Mouse (Mus musculus) testis, adult 2 months (tissue): Measurements from ENCODE around the gene Birc7.

ENCODE experiments used
- CTCF ChIP-seq: fragments of 200-500 bp; IDR thresholded peaks from 2 replicates; pipeline ENCODE4 v1.5.1; 2012; ENCODE audit warnings: low read depth, mild to moderate bottlenecking, inconsistent platforms, low read length, moderate library complexity; ENCODE audit not compliant: control insufficient read depth, insufficient read depth, insufficient replicate concordance
- POLR2A ChIP-seq: fragments of 200-500 bp; IDR thresholded peaks from 2 replicates; pipeline ENCODE4 v1.6.1; 2012; ENCODE audit warnings: low read depth, mild to moderate bottlenecking, inconsistent platforms, low read length, moderate library complexity; ENCODE audit not compliant: control insufficient read depth

GRCm38 (mm10) chr2:180981133-180981532, 52.3 kb downstream of the Birc7 start:
- TF ChIP-seq POLR2A (no peak), CTCF (no peak)
